Mouse (Mus musculus): Measurements from ENCODE around the gene Mrpl42.

GRCm38 (mm10) chr10:95525871-95526270, 24.1 kb upstream of the Mrpl42 start:
- TF ChIP-seq POLR2A (IDR thresholded peaks at IDR 0.05; ENCODE audit: borderline replicate concordance, extremely low read depth, low read depth, low read length) (no peak), CTCF (IDR thresholded peaks at IDR 0.05; ENCODE audit: insufficient read depth, low read length) (no peak)
